Mouse (Mus musculus): ENCODE data around the gene Tars2.
"Not testable (repeated sequence)": the region's sequence is repeated elsewhere in the genome, so short reads cannot be mapped to it uniquely, and the experiment has no call there.

Tars2 gene

GRCm38 (mm10) chr3:95760106-95760505 is at the start of gene Tars2:
TSS of gene Tars2 (minus strand) at chr3:95760206.
- no peak for DNase-seq (ENCODE audit: inconsistent ontology term)

GRCm38 (mm10) chr3:95808384-95808783 is 48.4 kb upstream of the Tars2 start:
- no peak for DNase-seq (ENCODE audit: inconsistent ontology term)

GRCm38 (mm10) chr3:95807630-95808029 is 47.6 kb upstream of the Tars2 start:
- DNase-seq (ENCODE audit: inconsistent ontology term): not testable (repeated sequence)

GRCm38 (mm10) chr3:95806677-95807076 is 46.7 kb upstream of the Tars2 start:
- no peak for DNase-seq (ENCODE audit: inconsistent ontology term)

- no peak for DNase-seq (ENCODE audit: inconsistent ontology term)
Measured at GRCm38 (mm10) chr3:95803851-95804250, 43.8 kb upstream of the Tars2 start.

- no peak for DNase-seq (ENCODE audit: inconsistent ontology term)
Measured at GRCm38 (mm10) chr3:95798756-95799155, 38.8 kb upstream of the Tars2 start.

- DNase-seq (ENCODE audit: inconsistent ontology term): no peak
Measured at GRCm38 (mm10) chr3:95794299-95794698, 34.3 kb upstream of the Tars2 start.

- DNase-seq (ENCODE audit: inconsistent ontology term): no peak
Measured at GRCm38 (mm10) chr3:95793662-95794061, 33.7 kb upstream of the Tars2 start.

GRCm38 (mm10) chr3:95785501-95785900 is 25.5 kb upstream of the Tars2 start:
- peak; percentile 83 for DNase-seq (ENCODE audit: inconsistent ontology term)

- DNase-seq (ENCODE audit: inconsistent ontology term): no peak
Measured at GRCm38 (mm10) chr3:95771985-95772384, 12.0 kb upstream of the Tars2 start.

- DNase-seq (ENCODE audit: inconsistent ontology term): no peak
Measured at GRCm38 (mm10) chr3:95765534-95765933, 5.5 kb upstream of the Tars2 start.

GRCm38 (mm10) chr3:95763811-95764210 is 3.8 kb upstream of the Tars2 start:
- DNase-seq (ENCODE audit: inconsistent ontology term): no peak

- no peak for DNase-seq (ENCODE audit: inconsistent ontology term)
Measured at GRCm38 (mm10) chr3:95762961-95763360, 3.0 kb upstream of the Tars2 start.

GRCm38 (mm10) chr3:95761771-95762170 is 1.8 kb upstream of the Tars2 start:
- DNase-seq (ENCODE audit: inconsistent ontology term): no peak

GRCm38 (mm10) chr3:95760656-95761055 is 650 bp upstream of the Tars2 start:
- DNase-seq (ENCODE audit: inconsistent ontology term): no peak

GRCm38 (mm10) chr3:95758467-95759218 is 1.4 kb downstream of the Tars2 start:
- peak; percentile 14 for DNase-seq (ENCODE audit: inconsistent ontology term)

- no peak for DNase-seq (ENCODE audit: inconsistent ontology term)
Measured at GRCm38 (mm10) chr3:95756808-95757207, 3.2 kb downstream of the Tars2 start.

- peak; percentile 96 for DNase-seq (ENCODE audit: inconsistent ontology term)
Measured at GRCm38 (mm10) chr3:95754345-95755206, 5.4 kb downstream of the Tars2 start.

GRCm38 (mm10) chr3:95752935-95753334 is 7.1 kb downstream of the Tars2 start:
- DNase-seq (ENCODE audit: inconsistent ontology term): no peak

- DNase-seq (ENCODE audit: inconsistent ontology term): no peak
Measured at GRCm38 (mm10) chr3:95740406-95740805, 19.6 kb downstream of the Tars2 start.

GRCm38 (mm10) chr3:95739353-95740104 is 20.5 kb downstream of the Tars2 start, which contains the start of gene Ecm1:
TSS of gene Ecm1 (minus strand) at chr3:95739569.
- DNase-seq (ENCODE audit: inconsistent ontology term): peak; percentile 47

GRCm38 (mm10) chr3:95735071-95735670 is 24.8 kb downstream of the Tars2 start:
- no peak for DNase-seq (ENCODE audit: inconsistent ontology term)
